Mouse (Mus musculus) right cerebral cortex, postnatal 14 days (tissue): Measurements from ENCODE around the gene Klk13.
"Not testable (repeated sequence)": the region's sequence is repeated elsewhere in the genome, so short reads cannot be mapped to it uniquely, and the experiment has no call there.

Source experiments
- DNase-seq: peaks from one replicate; pipeline ENCODE4 v3.0.0; 2022

Gene Klk13

GRCm38 (mm10) chr7:43712267-43712666, at the start of gene Klk13:
Gene Klk13, plus strand, starts transcription at chr7:43712567.
- DNase-seq, result no peak

- no peak for DNase-seq
Measured at GRCm38 (mm10) chr7:43662804-43663203, 49.6 kb upstream of the Klk13 start.

GRCm38 (mm10) chr7:43667221-43667620, 45.1 kb upstream of the Klk13 start:
- not testable (repeated sequence) for DNase-seq

- DNase-seq, result no peak
Measured at GRCm38 (mm10) chr7:43668582-43668981, 43.8 kb upstream of the Klk13 start.

GRCm38 (mm10) chr7:43671064-43671808, 41.1 kb upstream of the Klk13 start:
- DNase-seq, result no peak

- peak; percentile 84 for DNase-seq
Measured at GRCm38 (mm10) chr7:43671809-43672580, 40.4 kb upstream of the Klk13 start, which contains the start of gene Ctu1. Gene Ctu1, plus strand, starts transcription at chr7:43672016.

GRCm38 (mm10) chr7:43672581-43673260, 39.6 kb upstream of the Klk13 start:
- DNase-seq, result no peak

- DNase-seq, result no peak
Measured at GRCm38 (mm10) chr7:43675091-43675490, 37.3 kb upstream of the Klk13 start.

GRCm38 (mm10) chr7:43678517-43678916, 33.9 kb upstream of the Klk13 start:
- DNase-seq, result peak; percentile 43

- peak; percentile 73 for DNase-seq
Measured at GRCm38 (mm10) chr7:43680960-43681359, 31.4 kb upstream of the Klk13 start.

- DNase-seq, result not testable (repeated sequence)
Measured at GRCm38 (mm10) chr7:43682511-43682910, 29.9 kb upstream of the Klk13 start.

- no peak for DNase-seq
Measured at GRCm38 (mm10) chr7:43685088-43685487, 27.3 kb upstream of the Klk13 start.

GRCm38 (mm10) chr7:43690118-43690517, 22.2 kb upstream of the Klk13 start, which contains the start of gene Klk14:
Gene Klk14, plus strand, starts transcription at chr7:43690418.
- no peak for DNase-seq

GRCm38 (mm10) chr7:43710031-43710430, 2.3 kb upstream of the Klk13 start:
- no peak for DNase-seq

- no peak for DNase-seq
Measured at GRCm38 (mm10) chr7:43712917-43713316, 550 bp downstream of the Klk13 start.

GRCm38 (mm10) chr7:43713741-43714351, 1.5 kb downstream of the Klk13 start:
- DNase-seq, result no peak

- no peak for DNase-seq
Measured at GRCm38 (mm10) chr7:43747788-43748187, 35.4 kb downstream of the Klk13 start.

- no peak for DNase-seq
Measured at GRCm38 (mm10) chr7:43752806-43753205, 40.4 kb downstream of the Klk13 start.

- DNase-seq, result no peak
Measured at GRCm38 (mm10) chr7:43766484-43766883, 54.1 kb downstream of the Klk13 start.

- no peak for DNase-seq
Measured at GRCm38 (mm10) chr7:43768597-43768996, 56.2 kb downstream of the Klk13 start, which contains the start of gene Klk12. Gene Klk12, plus strand, starts transcription at chr7:43768897.

GRCm38 (mm10) chr7:43769636-43770035, 57.3 kb downstream of the Klk13 start:
- no peak for DNase-seq

GRCm38 (mm10) chr7:43770701-43771100, 58.3 kb downstream of the Klk13 start:
- DNase-seq, result no peak

- DNase-seq, result no peak
Measured at GRCm38 (mm10) chr7:43771916-43772315, 59.5 kb downstream of the Klk13 start.
